Mouse (Mus musculus) myocyte (in vitro differentiated cells): ENCODE measurements around the gene Anapc13. TPM values are rescaled to one million over a fixed set of nuclear protein-coding genes. Genes with fewer than 3 reads are reported as not detected.

Source experiments
- H3K27me3 ChIP-seq: one replicate; pipeline ENCODE4 v1.6.1; 2011; ENCODE audit not compliant: control insufficient read depth, insufficient read depth, insufficient read length
- H3K36me3 ChIP-seq: one replicate; pipeline ENCODE4 v1.6.1; 2011; ENCODE audit not compliant: control insufficient read depth, insufficient read depth
- H3K4me2 ChIP-seq: one replicate; pipeline ENCODE4 v1.6.1; 2011; ENCODE audit warnings: low read depth, control low read depth
- H3K4me3 ChIP-seq: one replicate; pipeline ENCODE4 v1.5.1; 2011; ENCODE audit warnings: mild to moderate bottlenecking, control low read depth, moderate library complexity
- H3K79me2 ChIP-seq: one replicate; pipeline ENCODE4 v1.6.1; 2011; ENCODE audit not compliant: control insufficient read depth, insufficient read depth
- H3ac ChIP-seq: one replicate; pipeline ENCODE4 v1.6.1; 2011; ENCODE audit not compliant: control insufficient read depth, insufficient read length
- CEBPB ChIP-seq: IDR thresholded peaks from 2 replicates; pipeline ENCODE4 v1.6.1; 2011; ENCODE audit warnings: mild to moderate bottlenecking, moderate library complexity; ENCODE audit not compliant: poor library complexity, insufficient read depth, severe bottlenecking
- E2F4 ChIP-seq: IDR thresholded peaks from one replicate; pipeline ENCODE4 v1.6.1; 2011; ENCODE audit warnings: mild to moderate bottlenecking, control low read depth, moderate library complexity; ENCODE audit not compliant: insufficient read depth
- MAX ChIP-seq: IDR thresholded peaks from one replicate; pipeline ENCODE4 v1.6.1; 2011; ENCODE audit warnings: low read depth, mild to moderate bottlenecking, control low read depth
- MYOD1 ChIP-seq, 3 experiments: IDR thresholded peaks; one replicate each; pipeline ENCODE4 v1.6.1; 2011; ENCODE audit warnings: control low read depth in 2 of 3, low read depth in 2 of 3, mild to moderate bottlenecking in 2 of 3, moderate library complexity in 1 of 3; ENCODE audit not compliant: insufficient read length in 2 of 3, control insufficient read depth in 1 of 3
- MYOG ChIP-seq, 3 experiments: IDR thresholded peaks; one replicate each; pipeline ENCODE4 v1.6.1; 2011; ENCODE audit warnings: control low read depth in 2 of 3, low read depth in 2 of 3, mild to moderate bottlenecking in 2 of 3; ENCODE audit not compliant: insufficient read length in 2 of 3, control insufficient read depth in 1 of 3, insufficient read depth in 1 of 3
- POLR2A ChIP-seq: IDR thresholded peaks from one replicate; pipeline ENCODE4 v1.6.1; 2011; ENCODE audit warnings: low read depth, mild to moderate bottlenecking, control low read depth, moderate library complexity; ENCODE audit not compliant: insufficient read length
- POLR2AphosphoS2 ChIP-seq: IDR thresholded peaks from one replicate; pipeline ENCODE4 v1.6.1; 2011; ENCODE audit warnings: low read depth, control low read depth; ENCODE audit not compliant: insufficient read length
- REST ChIP-seq: IDR thresholded peaks from one replicate; pipeline ENCODE4 v1.6.1; 2011; ENCODE audit warnings: mild to moderate bottlenecking, control low read depth, moderate library complexity; ENCODE audit not compliant: insufficient read depth, insufficient read length
- SRF ChIP-seq: IDR thresholded peaks from one replicate; pipeline ENCODE4 v1.6.1; 2011; ENCODE audit warnings: low read depth; ENCODE audit not compliant: control insufficient read depth, insufficient read length
- TCF12 ChIP-seq: IDR thresholded peaks from one replicate; pipeline ENCODE4 v1.6.1; 2011; ENCODE audit warnings: mild to moderate bottlenecking, control low read depth; ENCODE audit not compliant: poor library complexity, insufficient read depth, severe bottlenecking
- TCF3 ChIP-seq: IDR thresholded peaks from one replicate; pipeline ENCODE4 v1.6.1; 2011; ENCODE audit warnings: low read depth, control low read depth; ENCODE audit not compliant: insufficient read length
- USF1 ChIP-seq: IDR thresholded peaks from one replicate; pipeline ENCODE4 v1.6.1; 2011; ENCODE audit warnings: low read depth, mild to moderate bottlenecking, control low read depth, moderate library complexity
- polyA plus RNA-seq: library from polyadenylated mRNA; unstranded; fragments of >200 nt; fragmentation: generic; extraction: Trizol; gene quantifications from one replicate; pipeline ENCODE4 v1.2.1, GENCODE M21; 2012; ENCODE audit warnings: missing spikeins

The Anapc13 gene
- polyA plus RNA-seq, 1 experiment, result 144 TPM

- Histone ChIP-seq H3ac (no peak overlapping the region), H3K4me2 (peak overlapping the region; percentile 24), H3K27me3 (no peaks in the 10 kb centered on the region), H3K36me3 (no peaks in the 10 kb centered on the region), H3K4me3 (no peak overlapping the region), H3K79me2 (no peaks in the 10 kb centered on the region)
- TF ChIP-seq POLR2AphosphoS2, result no peak
- TF ChIP-seq TCF3, result no peak
- TF ChIP-seq USF1, result no peak
- TF ChIP-seq MYOD1 (IDR thresholded peaks at IDR 0.05; ENCODE audit: control insufficient read depth in 1 of 3, insufficient read length in 2 of 3, low read depth in 2 of 3), result no peak
- TF ChIP-seq TCF12, result no peak
- TF ChIP-seq E2F4, result no peak
- TF ChIP-seq MAX, result no peak
- no peak for TF ChIP-seq REST
- no peak for TF ChIP-seq MYOG (IDR thresholded peaks at IDR 0.05; ENCODE audit: control insufficient read depth in 1 of 3, insufficient read depth in 1 of 3, insufficient read length in 2 of 3, low read depth in 2 of 3)
- TF ChIP-seq SRF, result no peak
- TF ChIP-seq CEBPB, result no peak
- no peak for TF ChIP-seq POLR2A
These were observed 47.3 kb downstream of the Anapc13 start for GRCm38 (mm10) chr9:102673381-102673780.

GRCm38 (mm10) chr9:102675922-102676321, 49.8 kb downstream of the Anapc13 start:
- no peak for TF ChIP-seq TCF12
- TF ChIP-seq POLR2A, result no peak
- TF ChIP-seq TCF3, result no peak
- no peak for TF ChIP-seq MYOD1 (IDR thresholded peaks at IDR 0.05; ENCODE audit: control insufficient read depth in 1 of 3, insufficient read length in 2 of 3, low read depth in 2 of 3)
- TF ChIP-seq E2F4, result no peak
- TF ChIP-seq REST, result no peak
- TF ChIP-seq POLR2AphosphoS2, result no peak
- TF ChIP-seq MAX, result no peak
- TF ChIP-seq SRF, result no peak

GRCm38 (mm10) chr9:102681470-102681869, 55.4 kb downstream of the Anapc13 start:
- H3K79me2 ChIP-seq, result no peaks in the 10 kb centered on the region
- H3K4me3 ChIP-seq, result no peak overlapping the region
- H3K4me2 ChIP-seq, result no peak overlapping the region
- no peak overlapping the region for H3ac ChIP-seq
- TF ChIP-seq MYOG (IDR thresholded peaks at IDR 0.05; ENCODE audit: control insufficient read depth in 1 of 3, insufficient read depth in 1 of 3, insufficient read length in 2 of 3, low read depth in 2 of 3), result no peak
- TF ChIP-seq MYOD1 (IDR thresholded peaks at IDR 0.05; ENCODE audit: control insufficient read depth in 1 of 3, insufficient read length in 2 of 3, low read depth in 2 of 3), result no peak
- no peak for TF ChIP-seq MAX
- no peak for TF ChIP-seq E2F4
- TF ChIP-seq CEBPB, result no peak
- TF ChIP-seq TCF12, result no peak
- TF ChIP-seq REST, result no peak
- TF ChIP-seq POLR2A, result no peak
- no peak for TF ChIP-seq USF1
- TF ChIP-seq TCF3, result no peak
- no peak for TF ChIP-seq SRF
- TF ChIP-seq POLR2AphosphoS2, result no peak
- no peaks in the 10 kb centered on the region for H3K27me3 ChIP-seq
- H3K36me3 ChIP-seq, result no peaks in the 10 kb centered on the region

More at GRCm38 (mm10) chr9:102675922-102676321, 49.8 kb downstream of the Anapc13 start:
- Histone ChIP-seq H3K4me3 (no peak overlapping the region), H3K36me3 (no peaks in the 10 kb centered on the region), H3ac (no peak overlapping the region), H3K79me2 (no peaks in the 10 kb centered on the region), H3K4me2 (no peak overlapping the region), H3K27me3 (no peaks in the 10 kb centered on the region)

Other genes starting within 250 kb of the Anapc13 start
- 0.40 TPM for gene Ky, start 120.5 kb upstream of the Anapc13 start, polyA plus RNA-seq
- 8.8 TPM for gene Cep63, start 238 bp downstream of the Anapc13 start, polyA plus RNA-seq
- 67.2 TPM for gene Amotl2, start 90.4 kb downstream of the Anapc13 start, polyA plus RNA-seq
- gene Ryk, start 208.6 kb downstream of the Anapc13 start, polyA plus RNA-seq, result 68.9 TPM